Mouse (Mus musculus): Measurements from ENCODE around the gene Gm5741. TPM values are rescaled to one million over a fixed set of nuclear protein-coding genes. Genes with fewer than 3 reads are reported as not detected.

The Gm5741 gene
- not detected in 2 replicates for polyA plus RNA-seq (2012; ENCODE audit: insufficient read depth, insufficient read length, low replicate concordance, missing spikeins)

- TF ChIP-seq POLR2A (IDR thresholded peaks at IDR 0.05; ENCODE audit: insufficient read depth, low read depth, low read length) (no peak), CTCF (IDR thresholded peaks at IDR 0.05; ENCODE audit: insufficient read depth, low read depth, low read length) (no peak)
- peaks cover 7% of the 10 kb centered on the region for H3K4me1 ChIP-seq (ENCODE audit: control insufficient read depth, insufficient read depth, low read length)
- H3K4me3 ChIP-seq (ENCODE audit: insufficient read depth, low read depth, low read length), result no peak within 1 kb of the TSS
- H3K27ac ChIP-seq (ENCODE audit: insufficient read depth, low read depth, low read length), result no peak within 1 kb of the TSS
These were observed at the start of gene Gm5741 for GRCm38 (mm10) chr8:85067982-85068381. Gene Gm5741 (minus strand): TSS chr8:85067982.

- no peak overlapping the region for H3K4me3 ChIP-seq (ENCODE audit: insufficient read depth, low read depth, low read length)
- WGBS, result 94% methylated on average over 7 of the region's 7 CpGs
- H3K4me1 ChIP-seq (ENCODE audit: control insufficient read depth, insufficient read depth, low read length), result no peaks in the 10 kb centered on the region; the same call in 1 of the 2 replicates
- no peak for TF ChIP-seq CTCF (IDR thresholded peaks at IDR 0.05; ENCODE audit: insufficient read depth, low read depth, low read length)
- no peak overlapping the region for H3K27ac ChIP-seq (ENCODE audit: insufficient read depth, low read depth, low read length)
These were observed 49.2 kb upstream of the Gm5741 start for GRCm38 (mm10) chr8:85116984-85117383.

- H3K27ac ChIP-seq (ENCODE audit: insufficient read depth, low read depth, low read length), result no peak overlapping the region
- TF ChIP-seq POLR2A (IDR thresholded peaks at IDR 0.05; ENCODE audit: insufficient read depth, low read depth, low read length), result no peak
- TF ChIP-seq CTCF (IDR thresholded peaks at IDR 0.05; ENCODE audit: insufficient read depth, low read depth, low read length), result no peak
- WGBS, result 77% methylated on average over 4 of the region's 4 CpGs
- H3K4me3 ChIP-seq (ENCODE audit: insufficient read depth, low read depth, low read length), result no peak overlapping the region
- no peaks in the 10 kb centered on the region; the same call in 1 of the 2 replicates for H3K4me1 ChIP-seq (ENCODE audit: control insufficient read depth, insufficient read depth, low read length)
These were observed 47.7 kb upstream of the Gm5741 start for GRCm38 (mm10) chr8:85115501-85115900.

- H3K4me3 ChIP-seq (ENCODE audit: insufficient read depth, low read depth, low read length), result no peak overlapping the region
- TF ChIP-seq CTCF (IDR thresholded peaks at IDR 0.05; ENCODE audit: insufficient read depth, low read depth, low read length), result no peak
- no peaks in the 10 kb centered on the region; the same call in 1 of the 2 replicates for H3K4me1 ChIP-seq (ENCODE audit: control insufficient read depth, insufficient read depth, low read length)
- no peak overlapping the region for H3K27ac ChIP-seq (ENCODE audit: insufficient read depth, low read depth, low read length)
- 94% methylated on average over 10 of the region's 10 CpGs for WGBS
These were observed 45.5 kb upstream of the Gm5741 start for GRCm38 (mm10) chr8:85113241-85113640.

GRCm38 (mm10) chr8:85100076-85100665 is 32.4 kb upstream of the Gm5741 start:
- WGBS, result 85% methylated on average over 4 of the region's 4 CpGs
- Histone ChIP-seq H3K4me3 (ENCODE audit: insufficient read depth, low read depth, low read length) (no peak overlapping the region), H3K27ac (ENCODE audit: insufficient read depth, low read depth, low read length) (no peak overlapping the region), H3K4me1 (ENCODE audit: control insufficient read depth, insufficient read depth, low read length) (no peaks in the 10 kb centered on the region)
- TF ChIP-seq POLR2A (IDR thresholded peaks at IDR 0.05; ENCODE audit: insufficient read depth, low read depth, low read length) (no peak), CTCF (IDR thresholded peaks at IDR 0.05; ENCODE audit: insufficient read depth, low read depth, low read length) (no peak)

- Histone ChIP-seq H3K4me3 (ENCODE audit: insufficient read depth, low read depth, low read length) (no peak overlapping the region), H3K27ac (ENCODE audit: insufficient read depth, low read depth, low read length) (no peak overlapping the region), H3K4me1 (ENCODE audit: control insufficient read depth, insufficient read depth, low read length) (no peaks in the 10 kb centered on the region)
- 94% methylated on average over 4 of the region's 4 CpGs for WGBS
- TF ChIP-seq CTCF (IDR thresholded peaks at IDR 0.05; ENCODE audit: insufficient read depth, low read depth, low read length) (no peak), POLR2A (IDR thresholded peaks at IDR 0.05; ENCODE audit: insufficient read depth, low read depth, low read length) (no peak)
These were observed 29.1 kb upstream of the Gm5741 start for GRCm38 (mm10) chr8:85096850-85097249.

GRCm38 (mm10) chr8:85096196-85096595 is 28.4 kb upstream of the Gm5741 start:
- H3K27ac ChIP-seq (ENCODE audit: insufficient read depth, low read depth, low read length), result no peak overlapping the region
- no peaks in the 10 kb centered on the region for H3K4me1 ChIP-seq (ENCODE audit: control insufficient read depth, insufficient read depth, low read length)
- TF ChIP-seq CTCF (IDR thresholded peaks at IDR 0.05; ENCODE audit: insufficient read depth, low read depth, low read length) (no peak), POLR2A (IDR thresholded peaks at IDR 0.05; ENCODE audit: insufficient read depth, low read depth, low read length) (no peak)
- 95% methylated on average over 16 of the region's 16 CpGs for WGBS
- H3K4me3 ChIP-seq (ENCODE audit: insufficient read depth, low read depth, low read length), result no peak overlapping the region

GRCm38 (mm10) chr8:85095566-85095965 is 27.8 kb upstream of the Gm5741 start:
- Histone ChIP-seq H3K27ac (ENCODE audit: insufficient read depth, low read depth, low read length) (no peak overlapping the region), H3K4me3 (ENCODE audit: insufficient read depth, low read depth, low read length) (no peak overlapping the region), H3K4me1 (ENCODE audit: control insufficient read depth, insufficient read depth, low read length) (no peaks in the 10 kb centered on the region)
- WGBS, result 90% methylated on average over 7 of the region's 7 CpGs
- TF ChIP-seq POLR2A (IDR thresholded peaks at IDR 0.05; ENCODE audit: insufficient read depth, low read depth, low read length) (no peak), CTCF (IDR thresholded peaks at IDR 0.05; ENCODE audit: insufficient read depth, low read depth, low read length) (no peak)

- TF ChIP-seq POLR2A (IDR thresholded peaks at IDR 0.05; ENCODE audit: insufficient read depth, low read depth, low read length) (no peak), CTCF (IDR thresholded peaks at IDR 0.05; ENCODE audit: insufficient read depth, low read depth, low read length) (no peak)
These were observed 27.3 kb upstream of the Gm5741 start for GRCm38 (mm10) chr8:85095051-85095450.

More at GRCm38 (mm10) chr8:85095051-85095450, 27.3 kb upstream of the Gm5741 start:
- Histone ChIP-seq H3K4me1 (ENCODE audit: control insufficient read depth, insufficient read depth, low read length) (no peaks in the 10 kb centered on the region), H3K27ac (ENCODE audit: insufficient read depth, low read depth, low read length) (no peak overlapping the region), H3K4me3 (ENCODE audit: insufficient read depth, low read depth, low read length) (no peak overlapping the region)
- 92% methylated on average over 13 of the region's 13 CpGs for WGBS

All from olfactory bulb, adult 2 months (tissue).